Comparison of ENCODE assay signal across 8 mouse cellular contexts in the genomic region with DNA sequence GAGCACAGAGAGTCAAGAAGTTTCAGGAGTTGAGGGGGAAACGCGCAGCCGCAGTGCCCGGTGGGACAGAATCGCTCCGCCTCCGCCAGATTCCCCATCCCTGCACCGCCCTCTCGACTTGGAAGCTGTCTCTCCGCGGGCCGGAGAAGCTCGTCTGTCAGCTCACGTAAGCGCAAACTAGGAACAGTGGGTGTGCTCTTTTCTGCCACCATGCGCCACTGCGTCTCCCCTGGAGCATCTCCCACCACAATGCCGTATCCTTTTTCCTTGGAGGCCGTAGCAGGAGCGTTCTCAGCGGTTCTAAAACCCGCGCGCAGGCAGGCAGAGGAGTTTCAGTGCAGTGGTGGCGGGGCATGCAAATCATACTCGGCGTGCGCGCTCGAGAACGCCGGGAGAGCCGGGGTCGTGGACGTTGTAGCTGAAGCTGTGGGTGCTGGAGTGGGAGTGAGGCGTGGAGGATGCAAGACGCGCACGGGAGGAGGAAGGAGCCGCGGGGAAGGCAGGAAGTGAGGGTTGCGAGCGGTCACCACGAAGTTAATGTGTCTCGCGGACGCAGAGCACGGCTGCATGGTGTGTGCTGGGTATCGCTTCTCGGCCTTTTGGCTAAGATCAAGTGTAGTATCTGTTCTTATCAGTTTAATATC. TPM values are rescaled to one million over a fixed set of nuclear protein-coding genes. Genes with fewer than 3 reads are reported as not detected.
DNase-seq lines count a peak whose midpoint lies in the region; ATAC-seq and TF ChIP-seq lines count a peak whose summit lies in the region.
"Not testable (repeated sequence)": the region's sequence is repeated elsewhere in the genome, so short reads cannot be mapped to it uniquely, and the experiment has no call there.

No protein-coding gene starts in this region.

- TF ChIP-seq CTCF in C2C12 (IDR thresholded peaks at IDR 0.05; ENCODE audit: control insufficient read depth, insufficient read depth, insufficient read length); brain, embryonic 14.5 days (IDR thresholded peaks at IDR 0.05; ENCODE audit: borderline replicate concordance, extremely low read depth, insufficient read depth, insufficient read length): not testable (repeated sequence)

- not testable (repeated sequence) for H3K27me3 ChIP-seq in C2C12 (ENCODE audit: control insufficient read depth, insufficient read depth, insufficient read length); forebrain, embryonic 11.5 days (ENCODE audit: control insufficient read depth, insufficient read depth, low read length); heart, embryonic 15.5 days
- H3K27me3 ChIP-seq in liver, embryonic 13.5 days = peaks cover 38% of the 10 kb centered on the region
- peaks cover 11% of the 10 kb centered on the region; the same call in 1 of the 2 replicates for H3K27me3 ChIP-seq in stomach, embryonic 15.5 days (replicated peaks)

- peak overlapping the region; percentile 14 for H3ac ChIP-seq in C2C12 (ENCODE audit: control insufficient read depth, insufficient read length, low read depth)

- not testable (repeated sequence) for H3K36me3 ChIP-seq in C2C12 (ENCODE audit: control insufficient read depth, insufficient read depth); forebrain, embryonic 11.5 days (ENCODE audit: control insufficient read depth, insufficient read depth, low read length); heart, embryonic 15.5 days; liver, embryonic 13.5 days; stomach, embryonic 15.5 days

- DNase-seq in brain, embryonic 14.5 days (ENCODE audit: low read depth) = peak; percentile 91
- DNase-seq in forebrain, embryonic 11.5 days (ENCODE audit: low spot score) = peak; percentile 86
- peak; percentile 86 for DNase-seq in kidney, postnatal 10 days
- peak; percentile 36 for DNase-seq in liver, embryonic 13.5 days
- peak; percentile 85 for DNase-seq in neural tube, embryonic 10.5 days (ENCODE audit: extremely low spot score, low spot score)

- not testable (repeated sequence) for H3K79me2 ChIP-seq in C2C12 (ENCODE audit: control insufficient read depth, insufficient read depth)

- H3K4me2 ChIP-seq in forebrain, embryonic 11.5 days (ENCODE audit: low read depth, low read length, severe bottlenecking) = peak overlapping the region; percentile 76
- H3K4me2 ChIP-seq in heart, embryonic 15.5 days = peak overlapping the region; percentile 78
- H3K4me2 ChIP-seq in liver, embryonic 13.5 days = peak overlapping the region; percentile 69
- peak overlapping the region; percentile 76 for H3K4me2 ChIP-seq in stomach, embryonic 15.5 days

- under 1% methylated on average over 35 of the region's 50 CpGs for WGBS in forebrain, embryonic 11.5 days
- WGBS in heart, embryonic 15.5 days = 0% methylated on average over 37 of the region's 50 CpGs
- under 1% methylated on average over 37 of the region's 50 CpGs for WGBS in liver, embryonic 13.5 days (ENCODE audit: insufficient replicate concordance)
- under 1% methylated on average over 38 of the region's 50 CpGs for WGBS in stomach, embryonic 15.5 days

- not testable (repeated sequence) for H3K4me1 ChIP-seq in forebrain, embryonic 11.5 days (replicated peaks; ENCODE audit: control insufficient read depth, insufficient read depth, low read length); heart, embryonic 15.5 days (replicated peaks); stomach, embryonic 15.5 days
- peaks cover 13% of the 10 kb centered on the region; the same call in 1 of the 2 replicates for H3K4me1 ChIP-seq in liver, embryonic 13.5 days (replicated peaks)

- H3K9ac ChIP-seq in forebrain, embryonic 11.5 days (ENCODE audit: low read length) = peak overlapping the region; percentile 52
- peak overlapping the region; percentile 72 for H3K9ac ChIP-seq in heart, embryonic 15.5 days
- peak overlapping the region; percentile 47 for H3K9ac ChIP-seq in liver, embryonic 13.5 days
- peak overlapping the region; percentile 37; the same call in 1 of the 2 replicates for H3K9ac ChIP-seq in stomach, embryonic 15.5 days

- H3K9me3 ChIP-seq in forebrain, embryonic 11.5 days (ENCODE audit: control insufficient read depth, low read length); heart, embryonic 15.5 days (replicated peaks); liver, embryonic 13.5 days (replicated peaks); stomach, embryonic 15.5 days: not testable (repeated sequence)

- H3K27ac ChIP-seq in forebrain, embryonic 11.5 days (ENCODE audit: low read depth, low read length); liver, embryonic 13.5 days: not testable (repeated sequence)
- peak overlapping the region; percentile 90 for H3K27ac ChIP-seq in heart, embryonic 15.5 days
- peak overlapping the region; percentile 88 for H3K27ac ChIP-seq in stomach, embryonic 15.5 days

- not testable (repeated sequence) for TF ChIP-seq POLR2A in brain, embryonic 14.5 days (IDR thresholded peaks at IDR 0.05; ENCODE audit: borderline replicate concordance, extremely low read depth, insufficient read depth, insufficient read length, poor library complexity, severe bottlenecking)

- H3K4me3 ChIP-seq in C2C12 (ENCODE audit: insufficient read depth, poor library complexity, severe bottlenecking) = peak overlapping the region; percentile 31
- H3K4me3 ChIP-seq in forebrain, embryonic 11.5 days (ENCODE audit: low read depth, low read length) = peak overlapping the region; percentile 49
- peak overlapping the region; percentile 73 for H3K4me3 ChIP-seq in heart, embryonic 15.5 days
- peak overlapping the region; percentile 53 for H3K4me3 ChIP-seq in liver, embryonic 13.5 days (replicated peaks)
- peak overlapping the region; percentile 58 for H3K4me3 ChIP-seq in stomach, embryonic 15.5 days (replicated peaks)

- not testable (repeated sequence) for H3K79me3 ChIP-seq in C2C12 (ENCODE audit: low read depth)

- peak; percentile 87 for ATAC-seq in forebrain, embryonic 11.5 days (replicated peaks; ENCODE audit: low FRiP score)
- ATAC-seq in heart, embryonic 15.5 days (replicated peaks; ENCODE audit: insufficient number of reproducible peaks, insufficient read depth, low FRiP score, low read depth) = peak; percentile 85
- peak; percentile 79 for ATAC-seq in liver, embryonic 13.5 days (ENCODE audit: low read depth)
- ATAC-seq in stomach, embryonic 15.5 days (ENCODE audit: insufficient read depth, low FRiP score, low read depth) = peak; percentile 89

TF ChIP-seq in C2C12, 6 proteins besides CTCF, POLR2A, EP300 and RAD21:
- peak; percentile 48 for TF ChIP-seq MAX (IDR thresholded peaks at IDR 0.05)

RNA-seq across cellular contexts. Expression of a gene that starts 24.4 kb away (rescaled TPM):
- 1.6 TPM for polyA plus RNA-seq in C2C12 (2012; fragmentation: generic; extraction: Trizol)
- 0.61 and 0.79 TPM in 2 replicates for polyA plus RNA-seq in brain, embryonic 14.5 days (2012; rRNA removed)
- polyA plus RNA-seq in forebrain, embryonic 11.5 days (2014; fragmentation: Nextera tagmentation; extraction: Ambion mirVana) = 3.3 and 4.5 TPM in 2 replicates
- 6.0 and 15.2 TPM in 2 replicates for polyA plus RNA-seq in heart, embryonic 15.5 days (2015; fragmentation: Nextera tagmentation; extraction: Ambion mirVana)
- polyA plus RNA-seq in liver, embryonic 13.5 days (2015; fragmentation: Nextera tagmentation; extraction: Ambion mirVana) = 5.1 and 7.8 TPM in 2 replicates
- 8.5 and 9.7 TPM in 2 replicates for polyA plus RNA-seq in stomach, embryonic 15.5 days (2015; fragmentation: Nextera tagmentation; extraction: Ambion mirVana)

RNA-seq across cellular contexts. Expression of a gene that starts 47.6 kb away (rescaled TPM):
- polyA plus RNA-seq in C2C12 (2012; fragmentation: generic; extraction: Trizol) = 16.8 TPM
- polyA plus RNA-seq in brain, embryonic 14.5 days (2012; rRNA removed) = 4.5 and 5.0 TPM in 2 replicates
- 14.5 and 16.8 TPM in 2 replicates for polyA plus RNA-seq in forebrain, embryonic 11.5 days (2014; fragmentation: Nextera tagmentation; extraction: Ambion mirVana)
- 21.7 and 23.3 TPM in 2 replicates for polyA plus RNA-seq in heart, embryonic 15.5 days (2015; fragmentation: Nextera tagmentation; extraction: Ambion mirVana)
- 42.6 and 46.1 TPM in 2 replicates for polyA plus RNA-seq in liver, embryonic 13.5 days (2015; fragmentation: Nextera tagmentation; extraction: Ambion mirVana)
- polyA plus RNA-seq in stomach, embryonic 15.5 days (2015; fragmentation: Nextera tagmentation; extraction: Ambion mirVana) = 47.1 and 57.3 TPM in 2 replicates

RNA-seq across cellular contexts. Expression of a gene that starts 47.7 kb away (rescaled TPM):
- 0.22 TPM for polyA plus RNA-seq in C2C12 (2012; fragmentation: generic; extraction: Trizol)
- 21.4 and 27.8 TPM in 2 replicates for polyA plus RNA-seq in brain, embryonic 14.5 days (2012; rRNA removed)
- polyA plus RNA-seq in forebrain, embryonic 11.5 days (2014; fragmentation: Nextera tagmentation; extraction: Ambion mirVana) = 11.9 and 12.4 TPM in 2 replicates
- 0.68 and 3.1 TPM in 2 replicates for polyA plus RNA-seq in heart, embryonic 15.5 days (2015; fragmentation: Nextera tagmentation; extraction: Ambion mirVana)
- polyA plus RNA-seq in liver, embryonic 13.5 days (2015; fragmentation: Nextera tagmentation; extraction: Ambion mirVana) = 0.48 and 0.96 TPM in 2 replicates
- 3.2 and 3.3 TPM in 2 replicates for polyA plus RNA-seq in stomach, embryonic 15.5 days (2015; fragmentation: Nextera tagmentation; extraction: Ambion mirVana)

Comparison
In these comparisons a context has a peak if more than half of its experiments do, and no peak if none do; other contexts are left out.
1. DNase-seq: peak in every context shown above with its lines; median percentile 91 in brain, embryonic 14.5 days; 86 in forebrain, embryonic 11.5 days; 86 in kidney, postnatal 10 days; 85 in neural tube, embryonic 10.5 days; 36 in liver, embryonic 13.5 days.